Mouse (Mus musculus): ENCODE measurements around the gene Dnajb11. TPM values are rescaled to one million over a fixed set of nuclear protein-coding genes. Genes with fewer than 3 reads are reported as not detected.

Dnajb11 gene
- 129 TPM for polyA plus RNA-seq (2017; shearing (Covaris generic))

DNA sequence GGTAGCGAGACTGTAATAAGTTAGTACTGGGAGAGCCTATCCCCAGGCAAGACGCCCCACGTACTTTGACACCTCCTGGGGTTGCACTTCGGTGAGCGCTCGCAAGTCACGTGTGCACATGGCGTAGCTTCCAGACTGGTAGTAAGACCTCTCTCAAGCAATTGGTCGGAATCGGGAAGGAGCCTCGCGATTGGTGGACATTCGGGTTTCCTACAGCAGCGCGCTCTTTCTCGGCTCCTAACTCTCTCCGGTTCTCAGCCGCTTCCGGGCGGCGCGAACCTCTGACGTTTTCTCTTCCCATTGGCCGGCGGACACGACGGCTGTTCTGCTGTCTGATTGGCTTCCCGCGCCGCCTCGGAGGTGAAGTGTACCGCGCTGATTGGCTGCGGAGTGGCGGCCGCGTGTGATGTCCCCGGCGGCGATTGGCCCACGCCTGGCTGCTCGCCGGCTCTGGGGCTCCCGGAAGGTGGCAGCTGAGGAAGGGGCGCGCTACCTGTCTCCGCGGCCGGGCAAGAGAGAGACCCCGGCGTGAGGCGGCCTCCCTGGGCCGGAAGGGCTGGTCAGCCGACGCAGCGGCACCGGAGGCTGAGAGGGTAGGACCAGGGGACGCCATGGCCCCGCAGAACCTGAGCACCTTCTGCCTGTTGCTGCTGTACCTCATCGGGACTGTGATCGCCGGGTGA lies at the start of gene Dnajb11, which contains the start of gene Tbccd1:
Dnajb11 (plus strand) TSS at position 415 of the 683 bp plus-strand sequence.
Tbccd1 (minus strand) TSS at position 239 of the 683 bp plus-strand sequence.

DNA sequence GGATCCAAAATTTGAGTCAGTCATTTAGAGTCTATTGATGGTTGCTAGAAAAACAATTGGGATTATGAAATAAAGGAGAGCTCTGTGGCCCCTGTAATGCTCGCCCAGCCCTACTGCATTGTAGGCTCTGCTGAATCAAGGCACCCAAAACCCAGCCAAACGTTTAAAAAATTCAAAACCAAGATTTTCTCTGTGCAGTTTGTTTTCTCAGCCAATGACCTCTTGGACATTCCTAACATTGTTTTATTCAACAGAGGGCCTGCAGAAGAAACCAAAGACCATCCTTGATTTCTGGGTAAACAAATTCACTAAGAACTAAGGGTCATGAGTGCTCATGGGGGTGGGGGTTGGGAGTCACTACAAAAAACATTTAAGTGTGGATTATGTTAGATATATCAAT lies 46.2 kb upstream of the Dnajb11 start, which contains the start of gene Crygs:
Crygs (minus strand) TSS at position 101 of the 400 bp plus-strand sequence.

DNA sequence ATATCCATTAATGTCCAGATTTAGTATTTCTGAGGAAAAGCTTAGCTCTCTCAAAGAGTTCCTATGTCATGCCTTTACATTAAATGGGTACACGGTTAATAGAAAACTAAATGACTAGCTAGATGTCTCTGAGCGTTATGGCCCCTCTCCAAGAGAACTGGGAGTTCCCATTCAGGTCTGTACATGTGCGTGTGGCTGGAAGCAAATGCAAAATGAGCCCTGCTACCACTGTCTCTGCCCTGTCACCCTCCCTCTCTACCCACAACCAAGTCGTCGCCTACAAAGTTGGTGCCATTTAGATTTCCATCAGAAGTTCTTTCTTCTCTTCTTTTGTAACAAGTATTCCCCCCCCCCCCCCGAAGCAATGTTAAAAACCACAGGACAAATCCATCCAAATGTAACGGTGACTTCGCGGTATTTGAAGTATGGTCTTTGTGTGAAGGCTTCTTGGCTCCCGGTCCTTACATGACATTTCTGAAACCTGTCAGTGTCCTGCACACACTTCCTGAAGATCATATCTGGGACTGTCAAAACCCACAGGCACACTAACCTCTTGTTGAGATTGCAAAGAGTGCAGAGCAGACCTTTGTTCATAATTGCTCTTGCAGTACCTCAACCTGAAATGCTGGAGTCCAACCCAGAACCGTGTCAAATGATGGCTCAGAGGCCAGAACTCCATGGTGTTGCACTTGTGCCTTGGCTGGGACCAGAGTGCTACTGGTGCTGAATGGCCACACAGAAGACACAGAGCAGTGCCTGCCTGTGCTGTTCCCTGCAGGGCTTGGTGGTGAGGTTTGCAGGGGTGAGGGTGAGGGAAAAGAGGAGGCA lies 33.3 kb downstream of the Dnajb11 start, which contains the start of gene Ahsg:
Ahsg (plus strand) TSS at position 595 of the 828 bp plus-strand sequence.

DNA sequence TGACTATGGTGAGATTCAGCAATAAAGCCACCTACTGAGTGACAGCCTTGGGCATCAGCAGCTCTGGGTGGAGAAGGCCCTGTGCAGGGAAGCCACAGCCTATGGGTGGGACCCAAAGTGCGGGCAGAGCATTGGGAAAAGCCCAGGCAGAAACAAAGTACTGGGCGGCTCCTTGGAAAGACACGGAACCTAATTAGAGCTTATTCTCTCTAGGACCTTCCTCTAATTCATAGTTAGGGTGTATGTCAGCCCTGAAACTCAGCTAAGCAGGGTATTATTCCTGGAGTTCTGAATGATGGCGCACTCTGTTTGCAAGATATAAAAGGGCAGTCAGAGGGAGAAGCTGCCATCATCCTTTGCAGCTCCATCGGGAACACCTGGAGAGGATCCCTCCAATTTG lies 60.4 kb downstream of the Dnajb11 start, which contains the start of gene Fetub:
Fetub (plus strand) TSS at position 301 of the 400 bp plus-strand sequence.

Other genes starting within 250 kb of the Dnajb11 start
- gene Dgkg, start 200.6 kb upstream of the Dnajb11 start, polyA plus RNA-seq (2017; shearing (Covaris generic)) = 2.9 TPM
- not detected for gene Crygs, start 46.3 kb upstream of the Dnajb11 start, polyA plus RNA-seq (2017; shearing (Covaris generic))
- gene Tbccd1, start 176 bp upstream of the Dnajb11 start, polyA plus RNA-seq (2017; shearing (Covaris generic)) = 23.3 TPM
- gene Ahsg, start 33.4 kb downstream of the Dnajb11 start, polyA plus RNA-seq (2017; shearing (Covaris generic)) = not detected
- not detected for gene Fetub, start 60.5 kb downstream of the Dnajb11 start, polyA plus RNA-seq (2017; shearing (Covaris generic))
- gene Hrg, start 93.2 kb downstream of the Dnajb11 start, polyA plus RNA-seq (2017; shearing (Covaris generic)) = not detected
- gene Kng2, start 171.6 kb downstream of the Dnajb11 start, polyA plus RNA-seq (2017; shearing (Covaris generic)) = not detected
- gene Kng1, start 200.0 kb downstream of the Dnajb11 start, polyA plus RNA-seq (2017; shearing (Covaris generic)) = not detected
- 275 TPM for gene Eif4a2, start 249.6 kb downstream of the Dnajb11 start, polyA plus RNA-seq (2017; shearing (Covaris generic))